Mouse (Mus musculus): ENCODE measurements at regions not wholly inside any gene's neighbourhood (a gene's known extent, or its start where the extent isn't known, plus 50 kb on each side); places are given as distances from the start of the nearest gene placed in this dataset.

DNA sequence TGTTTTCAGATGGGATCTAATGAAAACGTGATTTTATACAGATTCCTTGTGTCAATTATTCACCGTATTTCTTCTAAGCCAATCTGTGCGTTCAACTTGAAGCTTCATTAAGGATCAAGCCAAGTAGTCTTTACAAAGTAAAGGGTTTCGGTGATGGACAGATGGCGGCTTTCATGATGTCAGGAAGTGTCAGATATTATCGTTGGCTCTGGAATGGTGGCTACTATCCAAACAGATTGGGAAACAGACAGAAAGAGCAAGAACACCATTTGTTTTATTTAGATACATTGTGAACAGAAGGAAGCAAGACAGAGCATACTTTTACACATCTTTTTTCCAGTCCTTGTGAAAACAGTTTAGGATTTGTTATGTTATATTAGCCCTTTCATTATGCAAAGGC lies 269.3 kb downstream of the Etv1 start:
- Histone ChIP-seq H3K4me2 (ENCODE audit: low read depth, low read length) (no peak overlapping the region), H3K9ac (ENCODE audit: low read length) (no peak overlapping the region), H3K4me1 (ENCODE audit: control insufficient read depth, insufficient read depth, low read length) (no peaks in the 10 kb centered on the region), H3K9me3 (replicated peaks; ENCODE audit: control insufficient read depth, low read length) (no peaks in the 10 kb centered on the region), H3K27ac (ENCODE audit: low read length) (no peak overlapping the region), H3K36me3 (ENCODE audit: control insufficient read depth, insufficient read depth, low read length) (no peaks in the 10 kb centered on the region), H3K27me3 (ENCODE audit: control insufficient read depth, insufficient read depth, low read length) (no peaks in the 10 kb centered on the region), H3K4me3 (replicated peaks; ENCODE audit: low read length) (no peak overlapping the region)
- 57% methylated on average over 6 of the region's 6 CpGs for WGBS
- ATAC-seq (ENCODE audit: insufficient read depth, low FRiP score), result no peak

DNA sequence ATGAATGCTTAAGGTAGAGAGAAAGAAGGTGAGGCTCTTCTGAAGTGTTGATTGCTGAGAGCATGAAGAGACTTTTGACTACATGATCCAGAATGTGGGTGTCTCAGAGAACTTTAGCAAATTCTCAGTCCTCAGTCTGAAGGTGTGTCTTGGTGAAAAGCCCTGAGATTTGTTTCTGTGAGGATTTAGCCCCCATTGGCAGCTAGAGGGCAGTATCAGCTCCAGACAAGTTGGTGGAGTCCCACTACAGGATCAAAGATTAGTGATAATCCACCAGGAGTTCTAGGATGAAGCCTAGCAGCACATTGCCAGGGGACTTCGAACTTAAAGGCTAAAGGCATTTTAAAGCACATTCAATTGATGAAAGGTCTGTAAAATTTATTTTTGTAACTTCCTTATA lies 269.8 kb downstream of the Etv1 start:
- no peak overlapping the region for H3K4me3 ChIP-seq (replicated peaks; ENCODE audit: low read length)
- no peak overlapping the region for H3K9ac ChIP-seq (ENCODE audit: low read length)
- H3K9me3 ChIP-seq (replicated peaks; ENCODE audit: control insufficient read depth, low read length), result no peaks in the 10 kb centered on the region
- H3K4me1 ChIP-seq (ENCODE audit: control insufficient read depth, insufficient read depth, low read length), result no peaks in the 10 kb centered on the region
- no peak overlapping the region for H3K4me2 ChIP-seq (ENCODE audit: low read depth, low read length)
- no peak for ATAC-seq (ENCODE audit: insufficient read depth, low FRiP score)
- H3K36me3 ChIP-seq (ENCODE audit: control insufficient read depth, insufficient read depth, low read length), result no peaks in the 10 kb centered on the region
- no peak overlapping the region for H3K27ac ChIP-seq (ENCODE audit: low read length)
- H3K27me3 ChIP-seq (ENCODE audit: control insufficient read depth, insufficient read depth, low read length), result no peaks in the 10 kb centered on the region
- WGBS, result 83% methylated on average over 1 of the region's 1 CpGs

DNA sequence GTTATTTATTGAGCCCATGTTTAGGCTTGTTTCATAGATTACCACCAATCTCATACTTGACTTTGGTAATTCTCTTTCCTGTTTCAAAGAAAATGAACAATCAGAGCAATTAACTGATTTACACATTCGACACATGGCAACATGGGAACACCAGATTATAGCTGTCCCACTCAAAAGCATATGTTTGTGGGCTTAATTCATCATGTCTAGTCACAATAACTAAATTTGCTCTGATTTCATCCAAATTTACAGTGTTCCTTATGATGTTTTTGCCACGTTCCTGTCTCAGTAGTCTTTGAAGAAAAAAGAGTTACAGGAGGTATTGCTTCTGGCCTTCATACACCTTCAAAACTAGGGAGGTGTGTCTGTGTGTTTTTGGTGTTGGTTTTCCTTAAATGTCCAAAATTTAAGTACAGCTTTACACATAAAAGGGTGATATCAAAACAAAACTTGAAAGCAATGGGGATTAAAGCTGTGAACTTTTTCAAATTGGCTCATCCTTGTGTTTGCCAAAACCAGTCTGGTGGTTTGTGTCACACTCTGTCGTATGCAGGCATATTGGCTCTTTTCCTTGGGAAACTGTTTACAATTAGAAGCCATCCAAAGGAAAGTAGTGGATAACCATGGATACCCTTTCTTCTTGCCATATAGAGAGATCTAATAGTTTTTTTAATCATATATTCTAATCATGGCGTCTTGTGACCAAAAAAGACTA lies 291.3 kb downstream of the Etv1 start:
- Histone ChIP-seq H3K4me3 (replicated peaks; ENCODE audit: low read length) (no peak overlapping the region), H3K4me1 (ENCODE audit: control insufficient read depth, insufficient read depth, low read length) (no peaks in the 10 kb centered on the region), H3K9me3 (replicated peaks; ENCODE audit: control insufficient read depth, low read length) (no peaks in the 10 kb centered on the region), H3K4me2 (ENCODE audit: low read depth, low read length) (no peak overlapping the region), H3K9ac (ENCODE audit: low read length) (no peak overlapping the region), H3K27ac (ENCODE audit: low read length) (no peak overlapping the region), H3K27me3 (ENCODE audit: control insufficient read depth, insufficient read depth, low read length) (no peaks in the 10 kb centered on the region), H3K36me3 (ENCODE audit: control insufficient read depth, insufficient read depth, low read length) (no peaks in the 10 kb centered on the region)
- no peak for ATAC-seq (ENCODE audit: insufficient read depth, low FRiP score)
- 73% methylated on average over 4 of the region's 4 CpGs for WGBS

DNA sequence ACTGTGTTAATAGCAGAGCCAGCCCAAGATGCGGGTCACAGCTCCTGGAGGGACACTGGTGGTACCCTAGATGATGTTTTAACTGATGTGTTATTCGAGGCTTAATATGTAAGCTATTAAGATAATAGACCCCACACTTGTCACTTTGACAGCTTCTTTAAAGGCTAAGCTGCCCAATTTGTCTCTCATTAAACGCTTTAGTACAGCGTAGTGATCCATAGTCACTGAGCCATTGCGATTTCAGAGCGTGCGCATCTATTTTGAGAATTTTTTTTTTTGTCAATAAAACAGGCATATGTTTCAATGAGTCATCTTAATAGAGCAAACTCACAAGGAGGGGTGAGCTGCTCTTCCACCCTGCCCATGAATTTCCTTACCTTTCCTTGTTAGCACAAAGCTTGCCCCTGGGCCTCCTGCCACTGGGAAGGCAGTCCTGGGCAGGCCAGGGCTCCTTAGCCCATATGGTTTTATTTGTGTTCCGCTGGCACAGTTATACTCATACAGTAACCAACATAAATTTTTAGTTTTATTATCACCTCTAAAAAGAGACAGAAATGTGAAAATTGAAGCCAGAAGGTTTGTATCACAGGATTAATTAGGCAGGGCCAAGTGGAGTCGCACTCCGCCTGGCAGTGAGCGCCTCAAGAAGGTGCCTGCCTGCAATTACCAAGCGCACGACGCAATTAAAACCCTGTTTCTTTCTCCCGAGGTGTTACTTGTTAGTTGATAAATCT lies 294.3 kb downstream of the Etv1 start:
- H3K9ac ChIP-seq (ENCODE audit: low read length), result no peak overlapping the region
- H3K27me3 ChIP-seq (ENCODE audit: control insufficient read depth, insufficient read depth, low read length), result no peaks in the 10 kb centered on the region
- ATAC-seq (ENCODE audit: insufficient read depth, low FRiP score), result no peak
- no peak overlapping the region for H3K4me2 ChIP-seq (ENCODE audit: low read depth, low read length)
- H3K36me3 ChIP-seq (ENCODE audit: control insufficient read depth, insufficient read depth, low read length), result no peaks in the 10 kb centered on the region
- H3K4me1 ChIP-seq (ENCODE audit: control insufficient read depth, insufficient read depth, low read length), result no peaks in the 10 kb centered on the region
- no peak overlapping the region for H3K27ac ChIP-seq (ENCODE audit: low read length)
- 87% methylated on average over 15 of the region's 15 CpGs for WGBS
- H3K4me3 ChIP-seq (replicated peaks; ENCODE audit: low read length), result no peak overlapping the region
- H3K9me3 ChIP-seq (replicated peaks; ENCODE audit: control insufficient read depth, low read length), result no peaks in the 10 kb centered on the region

DNA sequence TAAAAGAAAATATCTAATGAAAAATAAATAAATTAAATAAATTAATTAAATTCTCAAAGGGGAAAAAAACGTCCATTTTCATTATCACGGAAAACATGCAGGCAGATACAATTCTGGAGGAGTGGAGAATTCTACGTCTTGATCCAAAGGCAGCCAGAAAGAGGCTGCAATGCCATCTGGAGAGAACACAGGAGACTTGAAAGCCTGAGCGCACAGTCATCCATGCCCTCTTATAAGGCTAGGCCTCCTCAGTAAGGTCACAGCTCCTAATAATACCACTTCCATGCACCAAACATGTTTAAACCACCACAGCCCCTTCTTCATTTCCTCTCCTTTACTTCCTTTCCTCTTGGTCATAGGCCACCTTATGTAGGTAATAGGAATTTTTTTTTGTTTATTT lies 307.1 kb downstream of the Etv1 start:
- Histone ChIP-seq H3K4me3 (replicated peaks; ENCODE audit: low read length) (no peak overlapping the region), H3K36me3 (ENCODE audit: control insufficient read depth, insufficient read depth, low read length) (no peaks in the 10 kb centered on the region), H3K4me2 (ENCODE audit: low read depth, low read length) (no peak overlapping the region), H3K27ac (ENCODE audit: low read length) (no peak overlapping the region), H3K9ac (ENCODE audit: low read length) (no peak overlapping the region), H3K27me3 (ENCODE audit: control insufficient read depth, insufficient read depth, low read length) (no peaks in the 10 kb centered on the region), H3K4me1 (ENCODE audit: control insufficient read depth, insufficient read depth, low read length) (no peaks in the 10 kb centered on the region), H3K9me3 (replicated peaks; ENCODE audit: control insufficient read depth, low read length) (no peaks in the 10 kb centered on the region)
- no peak for ATAC-seq (ENCODE audit: insufficient read depth, low FRiP score)
- 90% methylated on average over 4 of the region's 4 CpGs for WGBS

DNA sequence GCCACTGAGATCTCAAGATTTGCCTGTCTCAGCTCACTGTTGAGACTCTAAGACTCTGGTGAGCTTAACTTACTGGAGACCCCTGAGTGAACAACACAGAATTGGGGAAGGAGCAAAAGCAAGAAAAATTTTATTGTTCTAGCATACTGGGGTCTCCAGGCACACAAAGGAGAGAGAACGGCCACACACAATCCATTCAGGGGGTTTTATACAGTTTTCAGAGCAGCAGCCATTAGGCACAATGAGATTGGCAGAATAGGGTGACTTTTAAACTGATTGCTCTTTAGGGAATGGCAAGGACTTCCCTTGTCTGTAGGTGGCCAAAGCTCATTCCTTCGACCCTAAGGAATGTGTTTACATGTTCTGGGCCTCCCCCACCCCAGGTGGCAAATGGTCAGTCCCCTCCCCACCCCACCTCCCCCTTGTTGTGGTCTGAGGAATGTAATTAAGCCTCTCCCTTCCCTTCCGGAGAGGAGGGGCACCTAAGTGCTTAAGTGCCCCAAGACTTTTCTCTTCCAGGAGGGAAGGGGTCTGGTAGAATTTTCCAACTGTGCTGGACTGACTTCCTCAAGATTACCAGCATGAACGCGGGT lies 315.6 kb downstream of the Etv1 start:
- no peak overlapping the region for H3K4me2 ChIP-seq (ENCODE audit: low read depth, low read length)
- no peaks in the 10 kb centered on the region for H3K9me3 ChIP-seq (replicated peaks; ENCODE audit: control insufficient read depth, low read length)
- 23% methylated on average over 5 of the region's 5 CpGs for whole genome bisulfite sequencing
- H3K27ac ChIP-seq (ENCODE audit: low read length), result no peak overlapping the region
- H3K4me1 ChIP-seq (ENCODE audit: control insufficient read depth, insufficient read depth, low read length), result no peaks in the 10 kb centered on the region
- no peaks in the 10 kb centered on the region for H3K36me3 ChIP-seq (ENCODE audit: control insufficient read depth, insufficient read depth, low read length)
- ATAC-seq (ENCODE audit: insufficient read depth, low FRiP score), result no peak
- H3K27me3 ChIP-seq (ENCODE audit: control insufficient read depth, insufficient read depth, low read length), result no peaks in the 10 kb centered on the region
- H3K9ac ChIP-seq (ENCODE audit: low read length), result no peak overlapping the region
- H3K4me3 ChIP-seq (replicated peaks; ENCODE audit: low read length), result no peak overlapping the region

DNA sequence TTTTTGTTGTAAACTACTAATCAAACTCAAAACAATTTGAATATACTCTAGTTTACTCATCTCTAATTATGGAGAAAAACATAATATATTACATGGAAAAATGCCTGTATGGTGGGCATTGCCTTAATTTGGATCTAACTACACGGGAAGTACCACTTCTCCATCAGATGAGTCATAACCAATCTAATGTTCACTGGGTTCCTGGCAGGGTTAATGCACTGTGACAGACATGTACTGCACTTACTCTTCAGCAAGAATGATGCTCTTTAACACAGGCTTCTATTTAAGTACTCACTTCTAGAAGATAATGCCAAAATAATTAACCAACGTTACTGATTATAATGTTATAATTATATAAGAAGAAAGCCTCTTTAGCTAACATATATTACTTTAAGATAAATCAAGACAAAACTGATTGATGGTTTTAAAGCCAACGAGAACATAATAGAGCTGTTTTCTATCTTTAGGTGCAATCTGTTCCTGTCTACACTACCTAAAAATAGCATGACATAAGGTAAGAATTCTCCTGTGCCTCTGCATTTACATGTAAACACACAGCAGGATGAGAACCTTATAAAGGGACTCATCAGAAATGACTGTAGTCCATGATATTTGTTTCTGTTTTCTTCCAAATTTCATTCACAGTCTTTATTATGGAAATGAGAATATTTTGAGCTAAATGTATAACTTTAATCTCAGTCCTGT lies 344.4 kb downstream of the Etv1 start:
- no peak for ATAC-seq (ENCODE audit: insufficient read depth, low FRiP score)
- Histone ChIP-seq H3K4me2 (ENCODE audit: low read depth, low read length) (no peak overlapping the region), H3K27me3 (ENCODE audit: control insufficient read depth, insufficient read depth, low read length) (no peaks in the 10 kb centered on the region), H3K9me3 (replicated peaks; ENCODE audit: control insufficient read depth, low read length) (no peaks in the 10 kb centered on the region), H3K9ac (ENCODE audit: low read length) (no peak overlapping the region), H3K4me1 (ENCODE audit: control insufficient read depth, insufficient read depth, low read length) (no peaks in the 10 kb centered on the region), H3K4me3 (replicated peaks; ENCODE audit: low read length) (no peak overlapping the region), H3K27ac (ENCODE audit: low read length) (no peak overlapping the region), H3K36me3 (ENCODE audit: control insufficient read depth, insufficient read depth, low read length) (no peaks in the 10 kb centered on the region)
- 63% methylated on average over 3 of the region's 3 CpGs for WGBS

DNA sequence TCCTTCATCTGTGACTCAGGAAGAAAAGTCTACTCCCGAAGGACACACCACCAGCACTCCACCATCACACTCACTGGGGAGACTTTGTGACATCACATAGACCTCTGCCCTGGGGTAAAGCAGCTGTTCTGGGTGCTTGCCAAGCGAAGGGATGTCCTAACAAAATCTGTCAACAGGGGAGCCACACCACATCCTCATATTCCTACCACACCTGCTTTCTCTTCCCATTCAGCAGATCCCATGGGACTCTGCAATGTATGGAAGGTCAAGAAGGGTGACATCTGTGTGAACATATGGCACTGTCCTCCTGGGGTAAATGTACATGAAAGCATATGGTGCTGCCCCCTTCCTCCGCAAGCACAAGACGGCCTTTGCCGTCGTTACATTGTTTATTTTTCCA lies 375.5 kb downstream of the Etv1 start:
- Histone ChIP-seq H3K27ac (ENCODE audit: low read length) (no peak overlapping the region), H3K4me3 (replicated peaks; ENCODE audit: low read length) (no peak overlapping the region), H3K27me3 (ENCODE audit: control insufficient read depth, insufficient read depth, low read length) (no peaks in the 10 kb centered on the region), H3K4me1 (ENCODE audit: control insufficient read depth, insufficient read depth, low read length) (no peaks in the 10 kb centered on the region), H3K9me3 (replicated peaks; ENCODE audit: control insufficient read depth, low read length) (no peaks in the 10 kb centered on the region), H3K4me2 (ENCODE audit: low read depth, low read length) (no peak overlapping the region), H3K36me3 (ENCODE audit: control insufficient read depth, insufficient read depth, low read length) (no peaks in the 10 kb centered on the region), H3K9ac (ENCODE audit: low read length) (no peak overlapping the region)
- ATAC-seq (ENCODE audit: insufficient read depth, low FRiP score), result no peak
- 71% methylated on average over 6 of the region's 6 CpGs for WGBS

DNA sequence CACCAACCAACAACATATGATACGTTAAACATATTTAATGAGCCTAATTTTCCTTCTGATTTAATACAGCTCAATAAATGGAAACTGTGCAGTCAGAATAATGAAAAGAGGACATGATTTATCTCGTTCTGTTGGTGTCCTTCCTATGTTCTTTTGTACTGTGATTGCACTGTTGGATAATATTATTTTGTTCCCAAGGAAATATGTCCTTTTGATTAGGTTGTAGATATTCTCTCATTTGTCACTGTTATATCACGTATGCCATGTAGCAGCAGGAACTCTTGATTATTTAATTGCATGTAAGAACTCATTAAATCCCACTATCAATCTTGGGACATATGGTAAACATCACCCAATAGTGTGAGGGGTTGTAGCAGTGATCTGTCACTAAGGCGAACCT lies 397.8 kb downstream of the Etv1 start:
- Histone ChIP-seq H3K36me3 (ENCODE audit: control insufficient read depth, insufficient read depth, low read length) (no peaks in the 10 kb centered on the region), H3K4me1 (ENCODE audit: control insufficient read depth, insufficient read depth, low read length) (no peaks in the 10 kb centered on the region), H3K4me2 (ENCODE audit: low read depth, low read length) (no peak overlapping the region), H3K4me3 (replicated peaks; ENCODE audit: low read length) (no peak overlapping the region), H3K9ac (ENCODE audit: low read length) (no peak overlapping the region), H3K27me3 (ENCODE audit: control insufficient read depth, insufficient read depth, low read length) (no peaks in the 10 kb centered on the region), H3K9me3 (replicated peaks; ENCODE audit: control insufficient read depth, low read length) (no peaks in the 10 kb centered on the region), H3K27ac (ENCODE audit: low read length) (no peak overlapping the region)
- no peak for ATAC-seq (ENCODE audit: insufficient read depth, low FRiP score)
- WGBS, result 66% methylated on average over 4 of the region's 4 CpGs

Measured in stomach, embryonic 16.5 days (tissue).